Mouse (Mus musculus) midbrain, embryonic 11.5 days (tissue): ENCODE measurements around the gene Ap4s1. TPM values are rescaled to one million over a fixed set of nuclear protein-coding genes. Genes with fewer than 3 reads are reported as not detected.

Source experiments
- ATAC-seq: fragments of 200-750 bp; cut with Nextera tagmentation; 2 replicates; pipeline ENCODE4 v1.8.0; 2017; ENCODE audit warnings: moderate TSS enrichment, moderate library complexity; ENCODE audit not compliant: low FRiP score
- DNase-seq: peaks from one replicate; pipeline ENCODE4 v3.0.0; 2015; ENCODE audit warnings: low spot score; ENCODE audit errors: missing footprints
- H3K27ac ChIP-seq: fragments of 300-500 bp; sonication (generic); 2 replicates; pipeline ENCODE4 v1.5.1; 2014; ENCODE audit warnings: low read depth, low read length
- H3K27me3 ChIP-seq: fragments of 300-500 bp; sonication (generic); 2 replicates; pipeline ENCODE4 v1.6.1; 2014; ENCODE audit warnings: mild to moderate bottlenecking, low read length, moderate library complexity, mixed read lengths; ENCODE audit not compliant: control insufficient read depth, insufficient read depth
- H3K36me3 ChIP-seq: fragments of 300-500 bp; sonication (generic); 2 replicates; pipeline ENCODE4 v1.6.1; 2014; ENCODE audit warnings: mild to moderate bottlenecking, low read length, moderate library complexity, mixed read lengths; ENCODE audit not compliant: control insufficient read depth, insufficient read depth
- H3K4me1 ChIP-seq: fragments of 300-500 bp; sonication (generic); 2 replicates; pipeline ENCODE4 v1.6.1; 2014; ENCODE audit warnings: low read length; ENCODE audit not compliant: control insufficient read depth, insufficient read depth
- H3K4me2 ChIP-seq: fragments of 300-500 bp; sonication (generic); 2 replicates; pipeline ENCODE4 v1.6.1; 2014; ENCODE audit warnings: mild to moderate bottlenecking, moderate library complexity
- H3K4me3 ChIP-seq: fragments of 300-500 bp; sonication (generic); 2 replicates; pipeline ENCODE4 v1.5.1; 2014; ENCODE audit warnings: low read depth, low read length
- H3K9ac ChIP-seq: fragments of 300-500 bp; sonication (generic); 2 replicates; pipeline ENCODE4 v1.6.1; 2014; ENCODE audit warnings: low read length
- H3K9me3 ChIP-seq: fragments of 300-500 bp; sonication (generic); 2 replicates; pipeline ENCODE4 v1.6.1; 2016; ENCODE audit warnings: low read length; ENCODE audit not compliant: control insufficient read depth
- WGBS: fragments of 180-500 bp; shearing (Covaris S2); extraction: QIAGEN DNeasy Blood & Tissue Kit; methylation state at CpG from one replicate; pipeline ENCODE4 v1.1.7; 2014; 5-methylcytosine and 5-hydroxymethylcytosine counted together
- polyA plus RNA-seq: library from polyadenylated mRNA; unstranded; fragments of >200 nt; fragmentation: Nextera tagmentation; extraction: Ambion mirVana; gene quantifications from 2 replicates; pipeline ENCODE4 v1.2.1, GENCODE M21; 2014

Ap4s1 gene
- polyA plus RNA-seq, 1 experiment from 2014 or later = 62.0 TPM

- Histone ChIP-seq H3K4me3 (no peak overlapping the region), H3K36me3 (no peaks in the 10 kb centered on the region), H3K4me2 (no peak overlapping the region), H3K9ac (no peak overlapping the region), H3K9me3 (no peaks in the 10 kb centered on the region), H3K27me3 (no peaks in the 10 kb centered on the region), H3K4me1 (no peaks in the 10 kb centered on the region), H3K27ac (no peak overlapping the region)
- ATAC-seq = no peak
- DNase-seq = no peak
- WGBS = 75% methylated on average over 3 of the region's 3 CpGs
Observed at GRCm38 (mm10) chr12:51736381-51736780, 45.5 kb downstream of the Ap4s1 start.

- Histone ChIP-seq H3K27ac (no peak overlapping the region), H3K4me1 (no peaks in the 10 kb centered on the region), H3K9ac (no peak overlapping the region), H3K4me3 (no peak overlapping the region), H3K9me3 (no peaks in the 10 kb centered on the region), H3K36me3 (no peaks in the 10 kb centered on the region), H3K4me2 (no peak overlapping the region), H3K27me3 (no peaks in the 10 kb centered on the region)
- no peak for ATAC-seq
- WGBS = 59% methylated on average over 1 of the region's 1 CpGs
- DNase-seq = no peak
Observed at GRCm38 (mm10) chr12:51736807-51737206, 46.0 kb downstream of the Ap4s1 start.

DNA sequence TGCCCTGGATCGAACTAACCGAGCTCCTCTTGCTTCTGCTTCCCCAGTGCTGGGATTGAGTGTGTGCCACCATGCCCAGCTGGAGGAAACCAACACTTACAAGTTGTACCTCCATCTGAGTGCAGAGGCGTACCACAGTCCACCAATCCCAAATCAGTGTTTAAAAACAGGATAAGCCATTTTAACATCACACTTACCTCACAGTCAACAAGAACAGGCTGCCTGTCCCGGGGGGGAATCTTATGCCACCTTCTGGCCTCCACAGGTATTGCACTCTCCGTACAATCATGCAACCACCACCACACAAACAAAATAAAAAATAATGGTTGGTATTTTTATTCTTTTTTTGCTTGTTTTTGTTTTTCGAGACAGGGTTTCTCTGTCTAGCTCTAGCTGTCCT lies 50.9 kb downstream of the Ap4s1 start:
- Histone ChIP-seq H3K4me3 (no peak overlapping the region), H3K9ac (no peak overlapping the region), H3K36me3 (peaks cover 21% of the 10 kb centered on the region), H3K4me1 (no peaks in the 10 kb centered on the region), H3K27ac (no peak overlapping the region), H3K27me3 (no peaks in the 10 kb centered on the region), H3K9me3 (no peaks in the 10 kb centered on the region), H3K4me2 (no peak overlapping the region)
- ATAC-seq (no peak), DNase-seq (no peak)
- WGBS = 88% methylated on average over 6 of the region's 6 CpGs

GRCm38 (mm10) chr12:51744957-51745356 lies 54.1 kb downstream of the Ap4s1 start:
- Histone ChIP-seq H3K27ac (no peak overlapping the region), H3K4me1 (no peaks in the 10 kb centered on the region), H3K4me2 (no peak overlapping the region), H3K9me3 (no peaks in the 10 kb centered on the region), H3K27me3 (no peaks in the 10 kb centered on the region), H3K4me3 (no peak overlapping the region), H3K36me3 (peaks cover 28% of the 10 kb centered on the region), H3K9ac (no peak overlapping the region)
- ATAC-seq (no peak), DNase-seq (no peak)
- 83% methylated on average over 6 of the region's 6 CpGs for WGBS

- no peaks in the 10 kb centered on the region for H3K9me3 ChIP-seq
- H3K9ac ChIP-seq = no peak overlapping the region
- H3K4me1 ChIP-seq = no peaks in the 10 kb centered on the region
- no peak overlapping the region for H3K4me3 ChIP-seq
- no peak overlapping the region for H3K4me2 ChIP-seq
- peaks cover 32% of the 10 kb centered on the region for H3K36me3 ChIP-seq
- DNase-seq = no peak
- ATAC-seq = no peak
- no peak overlapping the region for H3K27ac ChIP-seq
- H3K27me3 ChIP-seq = no peaks in the 10 kb centered on the region
- WGBS = 90% methylated on average over 2 of the region's 2 CpGs
Observed at GRCm38 (mm10) chr12:51747348-51747747, 56.5 kb downstream of the Ap4s1 start.

DNA sequence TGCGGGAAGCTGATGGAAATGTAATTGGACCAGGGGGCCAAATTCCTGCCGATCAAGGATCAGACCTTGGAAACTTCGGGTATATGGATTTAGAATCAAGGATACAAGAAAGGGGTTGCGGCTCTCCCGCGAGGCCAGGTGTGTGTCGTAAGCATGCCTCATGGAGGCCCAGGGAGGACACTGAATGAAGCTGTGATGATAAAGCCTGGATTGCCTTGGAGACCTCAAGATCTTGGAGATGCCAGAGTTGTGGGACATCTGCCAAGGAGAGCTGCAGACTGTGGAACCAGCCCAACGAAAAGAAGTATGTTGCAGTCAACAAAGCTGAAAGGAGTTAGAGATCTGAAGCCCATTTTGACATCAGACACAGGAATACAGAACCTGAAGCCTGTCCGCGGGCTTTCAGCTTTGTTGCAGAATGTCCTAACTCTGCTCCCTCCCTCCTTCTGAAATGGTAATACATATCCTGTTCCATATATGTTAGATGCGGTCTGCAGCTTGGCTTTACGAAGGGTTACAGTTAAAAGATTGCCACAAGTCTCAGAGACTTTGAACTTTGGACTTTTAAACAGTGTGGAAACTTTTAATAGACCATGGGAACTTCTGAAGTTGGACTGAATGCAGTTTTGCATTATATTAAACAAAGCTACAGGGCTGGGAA lies 65.2 kb downstream of the Ap4s1 start:
- Histone ChIP-seq H3K36me3 (peaks cover 12% of the 10 kb centered on the region), H3K9me3 (no peaks in the 10 kb centered on the region)
- whole genome bisulfite sequencing = 96% methylated on average over 12 of the region's 12 CpGs

DNA sequence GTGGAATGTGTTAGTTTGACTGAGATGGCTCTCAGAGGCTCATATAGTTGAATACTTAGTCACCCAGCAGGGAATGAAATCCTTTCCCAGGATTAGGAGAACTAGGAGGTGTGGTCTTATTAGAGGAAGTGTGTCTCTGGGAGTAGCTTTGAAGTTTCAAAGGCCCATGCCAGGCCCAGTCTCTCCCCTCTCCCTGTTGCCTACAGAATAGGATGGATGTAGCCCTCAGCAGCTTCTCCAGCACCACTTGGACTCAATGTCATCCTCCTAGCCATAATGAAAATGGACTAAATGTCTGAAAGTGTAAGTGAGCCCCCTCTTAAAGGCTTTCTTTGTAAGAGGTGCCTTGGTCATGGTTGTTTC lies 65.7 kb downstream of the Ap4s1 start:
- DNase-seq = no peak
- Histone ChIP-seq H3K27ac (no peak overlapping the region), H3K4me1 (no peaks in the 10 kb centered on the region), H3K27me3 (no peaks in the 10 kb centered on the region), H3K4me3 (no peak overlapping the region), H3K9ac (no peak overlapping the region), H3K9me3 (no peaks in the 10 kb centered on the region), H3K36me3 (peaks cover 9% of the 10 kb centered on the region; the same call in 1 of the 2 replicates), H3K4me2 (no peak overlapping the region)
- no peak for ATAC-seq

More for the DNA sequence above, 65.2 kb downstream of the Ap4s1 start:
- Histone ChIP-seq H3K4me1 (no peaks in the 10 kb centered on the region), H3K9ac (no peak overlapping the region), H3K27ac (no peak overlapping the region), H3K4me2 (no peak overlapping the region), H3K4me3 (no peak overlapping the region), H3K27me3 (no peaks in the 10 kb centered on the region)
- no peak for ATAC-seq
- DNase-seq = no peak

GRCm38 (mm10) chr12:51759374-51759773 lies 68.5 kb downstream of the Ap4s1 start:
- Histone ChIP-seq H3K9me3 (no peaks in the 10 kb centered on the region), H3K9ac (no peak overlapping the region), H3K4me2 (no peak overlapping the region), H3K36me3 (peaks cover 9% of the 10 kb centered on the region), H3K4me1 (no peaks in the 10 kb centered on the region), H3K4me3 (no peak overlapping the region), H3K27me3 (no peaks in the 10 kb centered on the region), H3K27ac (no peak overlapping the region)
- 94% methylated on average over 3 of the region's 3 CpGs for WGBS
- DNase-seq = no peak
- no peak for ATAC-seq

DNA sequence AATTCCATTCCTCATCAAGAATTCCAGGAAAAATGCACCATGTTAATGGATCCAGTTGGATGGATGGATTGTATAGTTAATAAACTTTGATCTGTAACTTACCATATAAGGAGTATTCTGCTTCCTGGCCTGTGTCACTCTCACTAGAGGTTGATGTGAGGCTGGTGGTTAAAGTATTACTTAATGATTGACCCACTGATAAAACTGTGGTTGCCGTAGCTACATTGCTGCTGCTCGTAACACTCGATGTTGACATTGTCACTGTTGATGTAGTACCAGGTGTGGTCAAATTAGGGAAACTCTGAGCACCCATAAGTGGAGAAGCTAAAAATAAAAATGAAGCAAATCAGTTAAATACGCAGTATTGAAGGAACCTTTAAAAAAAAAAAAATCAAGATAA lies 76.6 kb downstream of the Ap4s1 start:
- no peak for DNase-seq
- 97% methylated on average over 4 of the region's 4 CpGs for WGBS
- no peaks in the 10 kb centered on the region for H3K9me3 ChIP-seq
- no peaks in the 10 kb centered on the region for H3K4me1 ChIP-seq
- H3K36me3 ChIP-seq = peaks cover 14% of the 10 kb centered on the region
- H3K27ac ChIP-seq = no peak overlapping the region
- H3K9ac ChIP-seq = no peak overlapping the region
- ATAC-seq = no peak
- H3K27me3 ChIP-seq = no peaks in the 10 kb centered on the region
- H3K4me2 ChIP-seq = no peak overlapping the region
- no peak overlapping the region for H3K4me3 ChIP-seq
